Comparison of ENCODE assay signal across 17 mouse cellular contexts in genomic region chr10:34066591-34066990, GRCm38 (mm10). TPM values are rescaled to one million over a fixed set of nuclear protein-coding genes. Genes with fewer than 3 reads are reported as not detected.
DNase-seq lines count a peak whose midpoint lies in the region.
"Had no signal": no experiment of that assay in that cellular context is flagged by ENCODE, and none has a peak within 500 bp of the region (broad histone marks: within the 10 kb centered on the region; RNA-seq: fewer than 3 reads in every experiment).

No protein-coding gene starts in this region.

- DNase-seq in ES-CJ7 (ENCODE audit: low read depth, low spot score): peak; percentile 64
- DNase-seq in R1 (ENCODE audit: low read depth, low spot score): peak; percentile 45
- peak; percentile 55 for DNase-seq in ZHBTc4 (ENCODE audit: low read depth, low spot score)
- no peak for DNase-seq in heart, postnatal 36 days
- no peak for DNase-seq in testis, postnatal 14 days (ENCODE audit: low spot score)
- DNase-seq: adrenal gland, adult 2 months; adrenal gland, postnatal 10 days; adrenal gland, postnatal 25 days; B cell, adult 2 months; cerebellum, adult 11-12 months; cerebellum, adult 2 months; cerebellum, adult 9-10 months; cerebellum, postnatal 10 days; cerebellum, postnatal 25 days; forebrain, postnatal 0 days had no signal

- intact Hi-C loops in heart, postnatal 36 days (cut with DNase I): no loop called here

RNA-seq across cellular contexts. Expression of gene Calhm4, which starts 22.5 kb away (rescaled TPM):
- not detected for total RNA-seq in heart, postnatal 36 days (2021)
- total RNA-seq: adrenal gland, adult 2 months; adrenal gland, postnatal 10 days; adrenal gland, postnatal 25 days; forebrain, postnatal 0 days had no signal

RNA-seq across cellular contexts. Expression of gene Trappc3l, which starts 29.2 kb away (rescaled TPM):
- not detected for total RNA-seq in heart, postnatal 36 days (2021)
- total RNA-seq: adrenal gland, adult 2 months; adrenal gland, postnatal 10 days; adrenal gland, postnatal 25 days; CH12.LX; G1E had no signal

RNA-seq across cellular contexts. Expression of gene Calhm5, which starts 29.7 kb away (rescaled TPM):
- 1 to 10 TPM in 1 of 2 experiments, under 1 TPM in 1; 1.00 to 1.4 TPM for total RNA-seq in heart, postnatal 36 days (2021)

RNA-seq across cellular contexts. Expression of gene Rwdd1, which starts 47.2 kb away (rescaled TPM):
- 100 to 1,000 TPM; 121 to 129 TPM for total RNA-seq in heart, postnatal 36 days (2021)

Comparison
In these comparisons a context has a peak if more than half of its experiments do, and no peak if none do; other contexts are left out.
1. DNase-seq: peak in ES-CJ7 (single experiment), R1 (single experiment) and ZHBTc4 (single experiment); none in heart, postnatal 36 days (0 of 2) and testis, postnatal 14 days (single experiment).